Mouse (Mus musculus) urinary bladder, postnatal 36 days (tissue): ENCODE measurements around the gene Rrnad1.
"Not testable (repeated sequence)": the region's sequence is repeated elsewhere in the genome, so short reads cannot be mapped to it uniquely, and the experiment has no call there.

Experiments used
- DNase-seq, 2 experiments: peaks; one replicate each; pipeline ENCODE4 v3.0.0; 2022; ENCODE audit warnings: low spot score in 2 of 2, mixed read lengths in 1 of 2

The Rrnad1 gene

DNA sequence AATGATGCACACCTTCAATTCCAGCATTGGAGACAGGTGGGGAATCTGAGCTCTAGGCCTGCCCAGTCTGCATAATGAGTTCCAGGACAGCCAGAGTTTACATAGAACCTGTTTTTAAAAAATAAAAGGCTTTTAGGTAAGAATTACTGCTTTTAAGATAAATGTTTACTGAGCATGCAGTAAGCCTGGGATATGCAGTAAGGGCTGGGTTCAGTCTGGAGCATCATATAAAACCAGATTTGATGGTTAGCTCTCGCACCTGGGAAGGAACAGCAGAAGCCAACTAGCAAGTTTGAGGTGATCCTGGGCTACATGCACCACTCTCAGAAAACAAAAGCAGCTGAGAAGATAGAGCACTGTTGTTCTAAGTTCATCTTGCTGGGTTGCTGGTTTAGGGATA is 12.0 kb downstream of the Rrnad1 start:
- no peak for DNase-seq

GRCm38 (mm10) chr3:87916990-87917389 is 13.5 kb downstream of the Rrnad1 start:
- no peak for DNase-seq

DNA sequence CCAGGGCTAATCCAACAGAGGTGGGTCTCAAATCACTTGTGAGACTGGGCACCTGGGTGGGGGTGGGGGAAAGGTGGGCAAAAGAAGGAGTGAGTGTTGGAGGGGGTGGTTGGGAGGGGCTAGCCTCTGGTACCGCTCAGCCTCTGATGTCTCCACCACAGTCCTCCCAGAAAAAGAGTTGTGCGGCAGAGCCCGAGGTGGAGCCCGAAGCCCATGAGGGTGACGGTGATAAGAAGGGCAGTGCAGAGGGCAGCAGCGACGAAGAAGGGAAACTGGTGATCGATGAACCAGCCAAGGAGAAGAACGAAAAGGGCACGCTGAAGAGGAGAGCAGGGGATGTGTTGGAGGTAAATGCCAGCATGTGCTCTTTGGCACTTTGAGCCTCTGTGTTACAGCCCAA is 16.6 kb downstream of the Rrnad1 start:
- DNase-seq, result no peak

DNA sequence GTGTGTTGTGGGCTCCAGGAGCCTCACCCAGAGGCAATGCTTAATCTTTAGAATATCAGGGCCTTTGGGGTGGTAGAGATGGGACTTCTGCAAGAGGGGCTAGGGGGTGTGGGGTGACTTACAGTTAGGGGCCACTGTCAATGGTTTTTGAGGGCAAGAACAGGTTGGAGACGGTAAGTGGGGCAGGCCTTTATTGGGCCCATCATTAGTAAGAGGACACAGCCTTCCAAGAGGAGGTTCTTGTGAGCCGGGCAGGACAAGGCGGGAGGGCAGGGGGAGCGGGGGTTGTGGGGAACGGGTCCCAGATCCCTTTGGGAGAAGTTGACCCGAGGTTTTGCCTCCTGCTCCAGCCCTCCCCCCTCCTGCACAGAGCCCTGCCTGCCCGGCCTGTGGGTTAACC is 17.0 kb downstream of the Rrnad1 start:
- DNase-seq, result no peak

GRCm38 (mm10) chr3:87910573-87911141 is 19.9 kb downstream of the Rrnad1 start:
- DNase-seq, result peak; percentile 83 to 86

- DNase-seq, result no peak
Measured at GRCm38 (mm10) chr3:87909874-87910273, 20.6 kb downstream of the Rrnad1 start.

- no peak for DNase-seq
Measured at GRCm38 (mm10) chr3:87909381-87909780, 21.1 kb downstream of the Rrnad1 start.

DNA sequence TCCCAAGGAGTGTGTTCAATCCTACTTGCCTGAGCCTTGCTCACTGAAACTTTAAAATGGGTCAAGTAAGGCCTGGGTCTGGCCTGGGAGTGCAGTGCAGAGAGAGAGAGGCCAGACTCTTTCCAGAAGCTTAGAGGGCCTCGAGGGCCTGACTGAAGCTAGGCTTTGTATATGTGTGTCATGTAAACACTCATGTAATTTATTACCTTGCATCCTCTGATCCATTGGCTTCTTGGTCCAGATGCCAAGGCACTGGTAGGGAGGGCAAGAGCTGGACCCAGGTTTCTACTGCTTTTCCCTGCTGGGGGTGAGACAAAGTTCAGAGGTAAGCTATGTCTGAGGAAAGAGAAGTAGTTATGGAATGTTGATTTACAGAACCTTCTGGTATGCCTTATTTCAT is 22.6 kb downstream of the Rrnad1 start:
- no peak for DNase-seq

GRCm38 (mm10) chr3:87906981-87907857 is 23.3 kb downstream of the Rrnad1 start:
- DNase-seq, result peak; percentile 44 to 51

DNA sequence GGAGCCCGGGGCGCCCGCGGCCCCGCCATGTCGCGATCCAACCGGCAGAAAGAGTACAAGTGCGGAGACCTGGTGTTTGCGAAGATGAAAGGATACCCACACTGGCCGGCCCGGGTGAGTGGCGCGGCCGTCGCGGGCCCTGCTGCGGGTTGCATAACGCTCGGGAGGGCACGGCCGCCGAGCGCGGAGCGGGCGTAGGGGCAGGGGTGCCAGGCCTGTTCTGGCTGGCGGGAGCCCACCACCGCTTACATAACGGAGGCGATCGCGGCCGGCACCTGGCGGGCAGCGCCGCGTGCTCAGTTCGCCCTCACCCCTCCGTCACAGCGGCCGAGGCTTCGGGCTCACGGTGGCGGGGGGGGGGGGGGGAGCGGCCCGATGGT is 23.9 kb downstream of the Rrnad1 start:
- DNase-seq, result peak in 1 of 2 experiments; percentile 59

DNA sequence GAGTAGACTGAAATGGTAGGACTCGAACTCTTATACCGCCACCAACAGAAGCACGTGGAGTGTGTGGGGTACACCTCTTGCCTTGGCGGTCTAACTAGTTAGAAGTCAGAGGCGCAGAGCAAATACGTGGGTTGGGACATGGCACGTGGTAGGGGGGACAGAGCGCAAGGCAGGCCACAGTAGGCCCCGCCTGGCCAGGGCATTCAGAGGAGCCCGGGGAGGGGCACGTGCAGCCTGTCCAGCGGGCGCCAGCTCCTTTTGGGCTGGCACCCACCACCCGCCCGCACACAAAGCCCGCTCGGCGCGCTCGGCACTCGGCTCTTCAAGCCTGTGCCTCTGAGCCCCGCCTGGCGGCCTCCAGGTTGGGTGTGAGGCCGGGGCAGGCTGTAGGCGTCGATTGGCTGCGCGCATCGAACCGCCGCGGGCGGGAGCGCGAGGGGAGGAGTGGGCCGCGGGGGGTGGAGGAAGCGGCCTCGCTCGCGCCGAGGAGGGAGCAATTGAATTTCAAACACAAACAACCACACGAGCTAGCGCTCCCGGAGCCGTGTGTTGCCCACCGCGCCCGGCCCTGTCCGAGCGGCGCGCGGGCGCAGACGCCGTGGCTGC is 24.5 kb downstream of the Rrnad1 start, which contains the start of gene Hdgf:
Hdgf (plus strand) TSS at position 442 of the 606 bp plus-strand sequence.
- DNase-seq, result peak; percentile 89 to 93

DNA sequence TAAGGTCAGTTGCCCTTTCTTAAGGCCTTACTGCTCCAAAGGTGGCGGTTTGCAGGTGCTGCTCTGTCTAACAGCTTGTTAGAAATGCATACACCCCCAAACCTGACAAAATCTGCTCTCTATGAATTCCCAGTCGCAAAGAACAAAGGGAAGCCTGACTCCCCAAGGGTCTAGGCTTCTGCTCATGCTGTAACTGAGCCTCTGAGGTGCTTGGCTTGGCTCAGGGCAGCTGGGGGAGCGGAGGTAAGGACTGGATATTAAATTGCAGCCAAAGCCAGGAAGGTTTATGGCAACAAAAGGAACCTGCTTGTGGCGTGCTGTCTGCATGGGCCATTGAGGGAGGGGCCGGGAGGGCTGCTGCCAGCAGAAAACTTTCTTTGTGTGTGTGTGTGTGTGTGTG is 26.7 kb downstream of the Rrnad1 start:
- DNase-seq, result no peak

DNA sequence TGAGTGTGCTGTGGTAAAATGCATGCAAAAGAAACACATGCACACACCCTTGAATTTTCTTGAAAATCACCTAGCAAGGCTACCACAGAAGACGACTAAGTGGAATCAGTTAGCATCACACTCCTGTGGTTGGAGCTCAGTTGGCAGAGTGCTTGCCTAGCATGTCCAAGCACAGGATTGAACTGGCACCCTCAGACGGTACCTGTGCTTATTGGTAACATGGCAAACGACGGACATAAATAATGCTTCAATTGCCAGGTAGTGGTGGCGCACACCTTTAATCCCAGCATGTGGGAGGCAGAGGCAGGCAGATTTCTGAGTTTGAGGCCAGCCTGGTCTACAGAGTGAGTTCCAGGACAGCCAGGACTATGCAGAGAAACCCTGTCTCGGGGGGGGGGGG is 28.6 kb downstream of the Rrnad1 start:
- not testable (repeated sequence) for DNase-seq

- no peak for DNase-seq
Measured at GRCm38 (mm10) chr3:87901036-87901624, 29.4 kb downstream of the Rrnad1 start.

- no peak for DNase-seq
Measured at GRCm38 (mm10) chr3:87899776-87900175, 30.7 kb downstream of the Rrnad1 start.

GRCm38 (mm10) chr3:87899266-87899665 is 31.3 kb downstream of the Rrnad1 start:
- no peak for DNase-seq

GRCm38 (mm10) chr3:87893367-87893905 is 37.1 kb downstream of the Rrnad1 start:
- DNase-seq, result no peak

- DNase-seq, result no peak
Measured at GRCm38 (mm10) chr3:87891481-87891880, 39.0 kb downstream of the Rrnad1 start.

DNA sequence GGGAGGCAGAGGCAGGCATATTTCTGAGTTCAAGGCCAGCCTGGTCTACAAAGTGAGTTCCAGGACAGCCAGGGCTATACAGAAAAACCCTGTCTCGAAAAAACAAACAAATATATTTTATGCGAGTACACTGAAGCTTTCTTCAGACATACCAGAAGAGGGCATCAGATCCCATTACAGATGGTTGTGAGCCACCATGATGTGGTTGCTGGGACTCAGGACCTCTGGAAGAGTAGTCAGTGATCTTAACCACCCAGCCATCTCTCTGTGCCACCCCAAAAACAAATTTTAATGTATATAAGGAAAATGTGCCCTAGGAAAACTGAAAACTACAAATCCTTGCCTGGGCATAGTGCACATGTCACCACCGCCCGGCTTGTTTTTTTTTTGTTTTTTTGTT is 43.1 kb downstream of the Rrnad1 start:
- not testable (repeated sequence) for DNase-seq

DNA sequence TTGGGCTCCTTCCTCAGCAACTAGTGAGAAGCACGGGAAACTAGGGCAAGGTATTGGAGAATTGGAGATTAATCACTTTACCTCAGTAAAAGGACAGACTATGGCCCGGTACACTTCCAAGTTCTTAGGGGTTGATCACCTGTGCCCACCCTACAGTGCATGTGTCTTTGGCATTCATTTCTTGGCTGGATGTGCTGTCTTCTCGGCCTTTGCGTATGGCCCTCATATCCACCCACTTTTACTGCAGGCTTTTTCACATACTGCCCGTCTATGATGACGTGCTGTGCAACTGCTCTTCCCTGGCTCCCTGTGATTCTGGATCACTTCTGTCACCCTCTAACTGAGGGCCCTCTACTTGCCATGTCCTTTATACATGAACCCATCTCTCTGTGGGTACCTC is 44.1 kb downstream of the Rrnad1 start:
- DNase-seq, result no peak

GRCm38 (mm10) chr3:87886004-87886365 is 44.5 kb downstream of the Rrnad1 start:
- no peak for DNase-seq
